Mouse (Mus musculus) ES-CJ7 (cell line): ENCODE measurements around the gene Prn.

Source experiments
- DNase-seq: peaks from one replicate; pipeline ENCODE4 v3.0.0; 2011; ENCODE audit warnings: low read depth, low spot score

Gene Prn

DNA sequence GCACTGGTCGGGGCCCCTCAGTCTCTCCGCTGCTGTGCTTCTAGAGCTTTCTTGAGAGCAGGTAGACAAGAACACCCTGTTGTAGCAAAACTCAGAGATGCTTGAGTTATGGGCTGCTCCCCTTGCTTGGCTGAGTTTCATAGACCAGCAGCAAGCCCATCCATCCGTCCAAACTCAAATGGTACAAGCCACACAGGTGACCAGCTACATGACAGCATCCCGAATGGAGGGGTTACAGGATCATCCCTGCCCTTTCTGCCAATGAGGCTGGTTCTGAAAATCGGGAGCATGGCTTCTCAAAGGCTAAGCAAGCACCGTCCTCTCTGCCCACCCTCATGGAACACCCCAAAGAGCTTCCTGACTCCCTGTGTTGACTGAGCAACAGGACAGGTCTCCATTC lies 85.2 kb downstream of the Prn start:
- DNase-seq, result no peak

DNA sequence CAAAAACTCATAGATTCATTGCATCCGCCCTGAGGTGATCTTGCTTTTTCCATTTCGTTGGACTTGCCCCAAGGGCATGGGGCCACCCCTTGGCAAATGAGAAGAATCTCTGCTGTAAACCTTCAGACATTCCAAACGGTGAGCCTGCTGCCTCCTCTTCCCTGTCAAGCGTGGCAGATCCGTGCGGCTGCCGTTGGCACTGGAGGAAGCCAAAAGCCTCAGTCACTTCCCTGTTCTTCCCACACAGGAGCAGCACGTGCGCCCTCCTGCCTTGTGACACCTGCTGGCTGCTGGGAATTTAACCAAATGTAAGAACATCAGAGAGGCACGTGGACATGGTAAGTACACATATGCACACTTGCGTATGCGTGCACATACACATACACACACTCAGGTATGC lies 86.0 kb downstream of the Prn start:
- DNase-seq, result no peak

DNA sequence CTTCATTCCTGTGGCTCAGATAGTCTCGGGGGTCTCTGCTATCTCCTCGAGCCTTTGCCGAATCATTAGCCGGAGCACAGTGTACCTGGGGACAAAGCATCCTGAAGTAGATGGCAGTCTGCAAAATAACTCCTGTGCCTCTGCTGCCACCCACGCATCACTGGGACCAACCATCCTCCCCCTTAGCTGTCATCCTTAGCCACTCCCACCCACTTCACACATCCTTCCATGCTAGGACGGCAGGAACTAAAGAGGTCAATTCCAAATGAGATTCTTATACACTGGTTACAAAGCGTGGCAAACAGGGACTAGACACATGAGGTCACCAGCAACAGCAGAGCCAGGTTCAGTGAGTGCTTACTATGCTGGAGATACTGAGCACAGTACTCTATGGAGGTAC lies 86.6 kb downstream of the Prn start:
- DNase-seq, result no peak

DNA sequence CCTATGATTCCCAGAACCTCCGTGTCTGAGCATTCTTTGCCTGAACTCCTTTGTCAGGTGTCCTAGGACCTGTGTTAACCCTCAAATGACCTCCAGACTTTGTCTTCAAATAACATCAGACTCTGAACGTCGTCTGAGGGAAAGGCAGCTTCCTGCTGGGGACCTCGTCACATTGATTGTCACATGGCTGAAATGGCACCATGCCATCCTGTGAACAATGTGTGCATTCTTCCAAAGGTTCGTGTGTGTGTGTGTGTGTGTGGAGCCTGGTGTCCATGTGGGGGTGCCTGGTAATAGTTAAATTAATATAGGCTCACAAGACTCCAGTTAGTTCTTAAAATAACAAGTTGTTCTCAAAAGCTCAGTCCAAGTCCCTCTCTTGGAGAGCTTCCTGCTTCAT lies 87.6 kb downstream of the Prn start:
- DNase-seq, result no peak

DNA sequence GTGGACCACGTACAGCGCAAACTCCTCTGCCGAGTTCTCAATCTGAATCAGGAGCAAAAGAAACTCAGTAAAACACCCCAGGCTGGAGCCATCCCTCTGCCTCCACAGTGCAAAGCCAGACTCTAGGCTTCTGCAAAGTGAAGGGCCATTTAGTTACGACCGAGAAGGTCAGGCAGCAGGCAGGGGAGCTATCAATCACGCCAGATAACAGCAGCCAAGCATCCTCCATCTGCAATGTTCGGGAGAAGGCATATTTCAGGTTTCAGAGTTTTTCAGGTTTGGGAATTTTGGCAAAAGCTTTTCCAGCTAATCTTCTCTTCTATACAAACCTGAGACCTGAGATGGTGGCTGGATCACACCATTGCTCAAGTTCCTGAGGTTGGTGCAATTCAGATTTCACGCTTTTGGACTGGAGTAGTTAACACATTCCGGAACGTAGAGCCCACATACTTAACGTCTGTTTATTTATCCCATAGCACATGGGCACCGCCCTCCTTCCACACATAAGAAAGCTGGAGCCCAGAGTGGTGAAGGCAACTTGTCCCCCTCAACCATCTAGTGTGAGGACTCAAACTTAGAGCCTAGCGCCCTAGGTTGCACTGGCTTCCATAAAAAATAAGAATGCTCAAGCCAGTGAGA lies 92.1 kb downstream of the Prn start:
- DNase-seq, result no peak

DNA sequence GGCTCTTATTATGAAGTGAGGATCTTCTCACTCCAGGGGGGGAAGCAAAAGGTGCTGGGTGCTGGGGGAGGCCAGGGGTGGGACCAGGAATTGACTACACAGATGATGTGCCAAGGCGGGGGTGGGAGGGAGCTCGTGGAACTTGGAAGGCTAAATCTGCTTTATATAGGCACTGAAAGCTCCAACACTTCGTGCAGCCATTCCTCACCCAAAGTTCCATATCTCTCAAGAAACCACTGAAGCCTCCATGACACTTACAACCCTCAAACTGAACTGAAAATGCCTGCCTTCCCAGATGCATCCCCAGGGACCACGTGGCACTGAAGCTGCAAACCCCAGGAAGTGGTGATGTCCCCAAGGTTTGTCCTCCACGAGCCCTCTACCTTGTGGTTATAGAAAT lies 94.2 kb downstream of the Prn start:
- DNase-seq, result no peak

DNA sequence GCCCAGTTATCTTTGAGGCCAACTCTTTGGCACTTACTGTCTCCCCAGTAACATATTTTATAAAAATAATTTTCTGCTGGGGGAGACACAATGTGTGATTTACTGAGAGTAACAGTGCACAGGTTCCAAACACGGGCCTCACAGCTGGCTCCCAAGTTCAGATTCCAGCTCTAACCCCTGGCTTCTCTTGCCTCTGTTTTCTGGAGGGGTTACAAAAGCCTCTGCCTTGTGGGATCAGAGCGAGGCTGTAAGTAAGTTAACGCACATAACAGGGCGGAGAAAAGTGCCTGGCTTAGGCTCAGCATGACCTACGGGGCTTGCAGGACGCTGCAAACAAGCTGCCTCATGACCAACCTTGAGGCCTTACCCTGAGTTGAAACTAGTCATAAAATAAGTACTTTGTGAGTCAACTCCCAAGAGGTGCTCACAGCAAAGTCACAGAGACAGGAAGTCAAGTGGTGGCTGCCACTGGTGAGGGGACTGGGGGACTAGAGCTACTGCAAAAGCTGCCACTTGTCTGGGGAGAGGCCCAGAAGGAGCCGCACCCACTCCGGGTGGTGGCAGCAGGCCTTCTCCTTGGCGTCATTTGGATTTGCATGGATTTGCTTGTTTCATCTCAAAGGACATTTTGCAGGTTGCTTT lies 94.9 kb downstream of the Prn start:
- no peak for DNase-seq

DNA sequence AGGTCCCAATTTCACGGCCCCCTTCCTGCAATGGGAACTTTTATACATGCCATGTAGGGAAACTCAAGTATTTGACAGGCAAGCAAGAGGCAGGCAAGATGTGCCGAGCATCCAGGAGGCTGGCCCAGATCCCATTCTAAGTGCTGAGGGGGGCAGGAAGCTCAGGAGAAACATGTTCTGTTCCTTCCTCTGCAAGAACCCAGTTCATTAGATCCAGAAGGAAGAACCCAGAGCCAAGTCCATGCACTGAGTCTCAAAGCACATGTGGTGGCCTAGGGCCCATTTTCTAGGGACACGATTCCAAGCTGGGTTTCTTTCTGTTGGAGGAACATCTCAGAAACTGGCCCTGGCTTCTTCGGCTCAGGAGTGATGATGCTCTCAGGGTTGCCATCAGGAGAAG lies 95.7 kb downstream of the Prn start:
- no peak for DNase-seq
